Mouse (Mus musculus) heart, embryonic 14.5 days (tissue): ENCODE measurements around the gene Smc2. TPM values are rescaled to one million over a fixed set of nuclear protein-coding genes. Genes with fewer than 3 reads are reported as not detected.
"Not testable (repeated sequence)": the region's sequence is repeated elsewhere in the genome, so short reads cannot be mapped to it uniquely, and the experiment has no call there.

Experiments
- ATAC-seq: fragments of 200-750 bp; cut with Nextera tagmentation; 2 replicates; pipeline ENCODE4 v1.8.0; 2017; ENCODE audit warnings: low read depth, moderate TSS enrichment; ENCODE audit not compliant: insufficient number of reproducible peaks, insufficient read depth, low FRiP score
- H3K27ac ChIP-seq, 2 experiments: fragments of 200-500 bp in 1 of 2; fragments of 300-500 bp in 1 of 2; sonication (generic) in 1 of 2; replicated peaks in 1 of 2; 2 replicates each; pipeline ENCODE4 v1.5.1; 2012 to 2014; ENCODE audit warnings: low read depth in 2 of 2, low read length in 2 of 2, control low read depth in 1 of 2, mild to moderate bottlenecking in 1 of 2, mixed read lengths in 1 of 2; ENCODE audit not compliant: control insufficient read depth in 1 of 2, insufficient read depth in 1 of 2
- H3K27me3 ChIP-seq: fragments of 300-500 bp; sonication (generic); 2 replicates; pipeline ENCODE4 v1.6.1; 2014; ENCODE audit warnings: mild to moderate bottlenecking, low read length, control low read depth; ENCODE audit not compliant: control insufficient read depth, insufficient read depth
- H3K36me3 ChIP-seq: fragments of 300-500 bp; sonication (generic); 2 replicates; pipeline ENCODE4 v1.6.1; 2014; ENCODE audit warnings: mild to moderate bottlenecking, control low read depth, low read length, mixed read lengths; ENCODE audit not compliant: control insufficient read depth, insufficient read depth
- H3K4me1 ChIP-seq, 2 experiments: fragments of 200-500 bp in 1 of 2; fragments of 300-500 bp in 1 of 2; sonication (generic) in 1 of 2; 2 replicates each; pipeline ENCODE4 v1.6.1; 2012 to 2014; ENCODE audit warnings: low read length in 2 of 2, control low read depth in 1 of 2, mixed read lengths in 1 of 2; ENCODE audit not compliant: control insufficient read depth in 2 of 2, insufficient read depth in 2 of 2
- H3K4me2 ChIP-seq: fragments of 300-500 bp; sonication (generic); 2 replicates; pipeline ENCODE4 v1.6.1; 2014; ENCODE audit warnings: mild to moderate bottlenecking, low read length
- H3K4me3 ChIP-seq, 2 experiments: fragments of 200-500 bp in 1 of 2; fragments of 300-500 bp in 1 of 2; sonication (generic) in 1 of 2; 2 replicates each; pipeline ENCODE4 v1.5.1; 2012 to 2014; ENCODE audit warnings: low read length in 2 of 2, mild to moderate bottlenecking in 2 of 2, control low read depth in 1 of 2, low read depth in 1 of 2, moderate library complexity in 1 of 2; ENCODE audit not compliant: control insufficient read depth in 1 of 2, insufficient read depth in 1 of 2
- H3K9ac ChIP-seq: fragments of 300-500 bp; sonication (generic); 2 replicates; pipeline ENCODE4 v1.6.1; 2014; ENCODE audit warnings: mild to moderate bottlenecking, low read length
- H3K9me3 ChIP-seq: fragments of 300-500 bp; sonication (generic); 2 replicates; pipeline ENCODE4 v1.6.1; 2016; ENCODE audit warnings: low read length, control low read depth; ENCODE audit not compliant: control insufficient read depth
- WGBS: fragments of 180-500 bp; shearing (Covaris S2); extraction: QIAGEN DNeasy Blood & Tissue Kit; methylation state at CpG from one replicate; pipeline ENCODE4 v1.1.7; 2014; 5-methylcytosine and 5-hydroxymethylcytosine counted together
- polyA plus RNA-seq: library from polyadenylated mRNA; unstranded; fragments of >200 nt; fragmentation: Nextera tagmentation; extraction: Ambion mirVana; gene quantifications from 2 replicates; pipeline ENCODE4 v1.2.1, GENCODE M21; 2014

Smc2 gene
- polyA plus RNA-seq, result 108 and 113 TPM in 2 replicates

GRCm38 (mm10) chr4:52438886-52439664 lies at the start of gene Smc2:
Gene Smc2, plus strand, starts transcription at chr4:52439243.
- H3K4me3 ChIP-seq, result peak within 1 kb of the TSS; percentile 84 to 85
- peaks cover 0 to 5% of the 10 kb centered on the region in 2 experiments; a peak in 1 of 4 replicates for H3K4me1 ChIP-seq
- no peaks in the 10 kb centered on the region for H3K27me3 ChIP-seq
- H3K4me2 ChIP-seq, result peak within 1 kb of the TSS; percentile 79
- peak within 1 kb of the TSS; percentile 82 to 84 for H3K27ac ChIP-seq
- H3K9ac ChIP-seq, result peak within 1 kb of the TSS; percentile 81
- H3K9me3 ChIP-seq, result no peaks in the 10 kb centered on the region
- ATAC-seq, result peak; percentile 99
- under 1% methylated on average over 53 of the region's 53 CpGs for WGBS
- peaks cover 25% of the 10 kb centered on the region for H3K36me3 ChIP-seq

GRCm38 (mm10) chr4:52411587-52411986 lies 27.5 kb upstream of the Smc2 start:
- Histone ChIP-seq H3K36me3 (no peaks in the 10 kb centered on the region), H3K4me3 (no peak overlapping the region), H3K4me2 (no peak overlapping the region), H3K4me1 (no peaks in the 10 kb centered on the region), H3K27ac (no peak overlapping the region), H3K9me3 (no peaks in the 10 kb centered on the region), H3K9ac (no peak overlapping the region), H3K27me3 (no peaks in the 10 kb centered on the region)
- no peak for ATAC-seq
- 64% methylated on average over 2 of the region's 2 CpGs for WGBS

GRCm38 (mm10) chr4:52423653-52424052 lies 15.4 kb upstream of the Smc2 start:
- Histone ChIP-seq H3K9me3 (no peaks in the 10 kb centered on the region), H3K27me3 (no peaks in the 10 kb centered on the region), H3K4me2 (no peak overlapping the region), H3K36me3 (no peaks in the 10 kb centered on the region), H3K9ac (no peak overlapping the region), H3K27ac (no peak overlapping the region), H3K4me3 (no peak overlapping the region), H3K4me1 (peaks cover 1 to 2% of the 10 kb centered on the region in 2 experiments; a peak in 1 of 4 replicates)
- 72% methylated on average over 4 of the region's 4 CpGs for WGBS
- ATAC-seq, result no peak

- H3K9ac ChIP-seq, result no peak overlapping the region; the same call in 1 of the 2 replicates
- no peaks in the 10 kb centered on the region for H3K27me3 ChIP-seq
- peak overlapping the region; percentile 41 for H3K4me2 ChIP-seq
- H3K4me3 ChIP-seq, result peak overlapping the region in 1 of 2 experiments; percentile 9; a peak in 1 of 4 replicates
- H3K4me1 ChIP-seq, result peaks cover 2 to 8% of the 10 kb centered on the region in 2 experiments; a peak in 1 of 4 replicates
- peak overlapping the region; percentile 46 to 69; a peak in 3 of 4 replicates for H3K27ac ChIP-seq
- H3K9me3 ChIP-seq, result no peaks in the 10 kb centered on the region
- no peaks in the 10 kb centered on the region for H3K36me3 ChIP-seq
- WGBS, result 25% methylated on average over 7 of the region's 7 CpGs
- ATAC-seq, result peak; percentile 81
Measured at GRCm38 (mm10) chr4:52429310-52430198, 9.5 kb upstream of the Smc2 start.

- H3K9ac ChIP-seq, H3K27me3 ChIP-seq, H3K4me3 ChIP-seq, ATAC-seq, H3K4me1 ChIP-seq, H3K4me2 ChIP-seq, H3K27ac ChIP-seq, H3K36me3 ChIP-seq, H3K9me3 ChIP-seq: not testable (repeated sequence)
- 93% methylated on average over 2 of the region's 2 CpGs for WGBS
Measured at GRCm38 (mm10) chr4:52435551-52435950, 3.5 kb upstream of the Smc2 start.

- Histone ChIP-seq H3K4me1 (peaks cover 0 to 5% of the 10 kb centered on the region in 2 experiments; a peak in 1 of 4 replicates), H3K36me3 (peaks cover 18% of the 10 kb centered on the region), H3K27me3 (no peaks in the 10 kb centered on the region), H3K4me2 (peak overlapping the region; percentile 79), H3K9ac (peak overlapping the region; percentile 81), H3K9me3 (no peaks in the 10 kb centered on the region), H3K27ac (peak overlapping the region; percentile 82 to 84), H3K4me3 (peak overlapping the region; percentile 61 to 84)
- ATAC-seq, result peak; percentile 58
- under 1% methylated on average over 20 of the region's 20 CpGs for WGBS
Measured at GRCm38 (mm10) chr4:52438371-52438885, 615 bp upstream of the Smc2 start.

- WGBS, result 96% methylated on average over 1 of the region's 1 CpGs
- Histone ChIP-seq H3K27me3 (no peaks in the 10 kb centered on the region), H3K27ac (no peak overlapping the region), H3K9me3 (no peaks in the 10 kb centered on the region), H3K9ac (no peak overlapping the region), H3K36me3 (peaks cover 86% of the 10 kb centered on the region), H3K4me1 (no peaks in the 10 kb centered on the region), H3K4me2 (no peak overlapping the region), H3K4me3 (no peak overlapping the region)
- no peak for ATAC-seq
Measured at GRCm38 (mm10) chr4:52459726-52460125, 20.7 kb downstream of the Smc2 start.
